Mouse (Mus musculus) hematopoietic multipotent progenitor cell, adult 10-12 weeks (in vitro differentiated cells): ENCODE measurements around the gene Siah1a. TPM values are rescaled to one million over a fixed set of nuclear protein-coding genes. Genes with fewer than 3 reads are reported as not detected.

Experiments used
- polyA plus RNA-seq: library from polyadenylated mRNA; stranded (reverse); fragments of >175 nt; gene quantifications from 2 replicates; pipeline ENCODE4 v1.2.3, GENCODE M21; 2012; ENCODE audit warnings: low replicate concordance

The Siah1a gene
- polyA plus RNA-seq = 7.9 and 10.2 TPM in 2 replicates

DNA sequence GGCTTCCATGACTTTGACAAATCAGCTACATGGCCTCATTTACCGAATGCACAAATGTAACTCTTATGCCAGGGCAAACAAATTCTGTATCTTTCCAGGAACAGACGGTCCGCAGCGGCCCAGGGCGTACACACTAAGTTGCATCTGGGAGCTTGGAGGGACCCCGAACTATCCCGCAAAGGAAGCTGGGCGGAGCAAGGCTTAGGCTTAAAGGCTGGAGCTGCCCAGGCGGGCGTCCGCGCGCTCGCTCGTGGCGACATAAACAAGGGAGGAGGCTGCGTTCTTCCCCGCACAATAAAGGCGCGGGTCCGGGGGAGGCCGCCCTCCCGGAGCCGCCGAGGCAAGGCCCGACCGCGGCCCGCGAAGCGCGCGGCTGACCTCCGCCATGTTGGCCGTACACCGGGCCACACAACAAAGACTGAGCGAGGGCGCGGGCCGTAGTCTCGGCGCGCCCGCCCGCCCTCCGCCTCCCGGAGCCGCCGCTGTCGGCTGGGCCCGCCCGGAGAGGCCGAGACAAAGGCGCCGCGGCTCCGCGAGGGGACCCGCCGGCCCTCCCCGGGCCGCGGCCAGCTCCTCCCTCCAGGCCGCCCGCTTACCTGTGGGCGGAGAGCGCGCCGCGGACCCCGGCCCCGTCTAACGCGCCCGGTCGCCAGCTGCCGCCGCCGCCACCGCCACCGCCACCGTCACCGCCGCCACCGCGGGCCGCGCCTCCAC, at the start of gene Siah1a, which contains the start of gene Gm10638:
Gene Siah1a (minus strand): TSS at position 714 of the 714 bp plus-strand sequence.
Gene Gm10638 (plus strand): TSS at position 479 of the 714 bp plus-strand sequence.

Other genes starting within 250 kb of the Siah1a start
- gene Abcc12, start 165.2 kb downstream of the Siah1a start, polyA plus RNA-seq = not detected in 2 replicates
- 16.4 and 70.3 TPM in 2 replicates for gene Lonp2, start 121.9 kb downstream of the Siah1a start, polyA plus RNA-seq
- 0.85 and 1.3 TPM in 2 replicates for gene Gm10638, start 235 bp downstream of the Siah1a start, polyA plus RNA-seq
- 15.5 and 23.0 TPM in 2 replicates for gene N4bp1, start 139.3 kb upstream of the Siah1a start, polyA plus RNA-seq